Mouse (Mus musculus): Measurements from ENCODE around the gene Tnnc2.

Tnnc2 gene

GRCm38 (mm10) chr2:164737377-164738090 lies 42.2 kb downstream of the Tnnc2 start:
- no peak for DNase-seq (ENCODE audit: low spot score in 2 of 2)

- no peak for DNase-seq (ENCODE audit: low spot score in 2 of 2)
Observed at GRCm38 (mm10) chr2:164735446-164735845, 44.3 kb downstream of the Tnnc2 start.

GRCm38 (mm10) chr2:164734839-164735238 lies 44.9 kb downstream of the Tnnc2 start:
- DNase-seq (ENCODE audit: low spot score in 2 of 2): no peak

- no peak for DNase-seq (ENCODE audit: low spot score in 2 of 2)
Observed at GRCm38 (mm10) chr2:164733259-164733658, 46.5 kb downstream of the Tnnc2 start.

GRCm38 (mm10) chr2:164731719-164732118 lies 48.0 kb downstream of the Tnnc2 start:
- DNase-seq (ENCODE audit: low spot score in 2 of 2): no peak

All from left cerebral cortex, adult 9 months (tissue).